Mouse (Mus musculus) cerebellum, adult 9-11 months (tissue): Measurements from ENCODE around the gene Cdc5l.
A peak's percentile ranks its signal among the peaks of the same experiment; 100 is the strongest.
"Not testable (repeated sequence)": the region's sequence is repeated elsewhere in the genome, so short reads cannot be mapped to it uniquely, and the experiment has no call there.

ENCODE experiments used
- DNase-seq: peaks from one replicate; pipeline ENCODE4 v3.0.0; 2022

The Cdc5l gene

GRCm38 (mm10) chr17:45433419-45434261 lies at the start of gene Cdc5l:
Gene Cdc5l (minus strand): TSS chr17:45433737.
- DNase-seq: peak; percentile 99

- DNase-seq: peak; percentile 25
These were observed 46.9 kb upstream of the Cdc5l start for GRCm38 (mm10) chr17:45480429-45480828.

GRCm38 (mm10) chr17:45478234-45478825 lies 44.8 kb upstream of the Cdc5l start:
- peak; percentile 83 for DNase-seq

- peak; percentile 90 for DNase-seq
These were observed 41.3 kb upstream of the Cdc5l start, which contains the start of gene Spats1 for GRCm38 (mm10) chr17:45474669-45475465. Gene Spats1 (minus strand): TSS chr17:45475415.

GRCm38 (mm10) chr17:45474146-45474545 lies 40.6 kb upstream of the Cdc5l start:
- DNase-seq: no peak

GRCm38 (mm10) chr17:45473667-45474066 lies 40.1 kb upstream of the Cdc5l start:
- DNase-seq: no peak

GRCm38 (mm10) chr17:45470726-45471125 lies 37.2 kb upstream of the Cdc5l start:
- DNase-seq: no peak

- no peak for DNase-seq
These were observed 34.8 kb upstream of the Cdc5l start for GRCm38 (mm10) chr17:45468302-45468701.

- no peak for DNase-seq
These were observed 33.2 kb upstream of the Cdc5l start for GRCm38 (mm10) chr17:45466701-45467100.

GRCm38 (mm10) chr17:45464255-45464654 lies 30.7 kb upstream of the Cdc5l start:
- no peak for DNase-seq

- DNase-seq: no peak
These were observed 29.0 kb upstream of the Cdc5l start for GRCm38 (mm10) chr17:45462506-45462905.

GRCm38 (mm10) chr17:45459062-45459461 lies 25.5 kb upstream of the Cdc5l start:
- no peak for DNase-seq

- DNase-seq: no peak
These were observed 25.0 kb upstream of the Cdc5l start for GRCm38 (mm10) chr17:45458516-45458915.

GRCm38 (mm10) chr17:45457487-45457886 lies 23.9 kb upstream of the Cdc5l start:
- no peak for DNase-seq

GRCm38 (mm10) chr17:45456260-45457152 lies 23.0 kb upstream of the Cdc5l start:
- DNase-seq: no peak

GRCm38 (mm10) chr17:45455783-45456182 lies 22.2 kb upstream of the Cdc5l start:
- DNase-seq: not testable (repeated sequence)

- no peak for DNase-seq
These were observed 21.3 kb upstream of the Cdc5l start for GRCm38 (mm10) chr17:45454794-45455193.

- DNase-seq: no peak
These were observed 18.7 kb upstream of the Cdc5l start for GRCm38 (mm10) chr17:45452271-45452670.

- no peak for DNase-seq
These were observed 16.6 kb upstream of the Cdc5l start for GRCm38 (mm10) chr17:45450153-45450552.

GRCm38 (mm10) chr17:45449586-45449985 lies 16.0 kb upstream of the Cdc5l start:
- no peak for DNase-seq

- no peak for DNase-seq
These were observed 13.5 kb upstream of the Cdc5l start for GRCm38 (mm10) chr17:45447063-45447462.

- no peak for DNase-seq
These were observed 12.4 kb upstream of the Cdc5l start for GRCm38 (mm10) chr17:45445923-45446322.

GRCm38 (mm10) chr17:45434262-45434590 lies 689 bp upstream of the Cdc5l start:
- DNase-seq: no peak
